Mouse (Mus musculus): ENCODE measurements around the gene Cuedc1.

GRCm38 (mm10) chr11:88131847-88132246 lies 34.0 kb downstream of the Cuedc1 start:
- no peak for TF ChIP-seq CTCF (IDR thresholded peaks at IDR 0.05; ENCODE audit: extremely low read depth, insufficient read depth, insufficient read length, insufficient replicate concordance)
- TF ChIP-seq POLR2A (IDR thresholded peaks at IDR 0.05; ENCODE audit: low read depth, low read length) = no peak

Data from spleen, adult 2 months (tissue).